Mouse (Mus musculus): ENCODE measurements around the gene Efemp2.

- TF ChIP-seq CTCF (IDR thresholded peaks at IDR 0.05; ENCODE audit: control insufficient read depth, insufficient read depth, insufficient read length): no peak
- no peak for TF ChIP-seq MYOG (IDR thresholded peaks at IDR 0.05; ENCODE audit: control insufficient read depth, extremely low read depth, insufficient read length)
These were observed 42.4 kb downstream of the Efemp2 start for GRCm38 (mm10) chr19:5515840-5516777.

Data from C2C12 (cell line).